Mouse (Mus musculus) 3134 (cell line): ENCODE data around the gene Sspo.

Experiments used
- DNase-seq: peaks from one replicate; pipeline ENCODE4 v3.0.0-alpha.2; 2011; ENCODE audit warnings: low spot score; ENCODE audit not compliant: insufficient read length; ENCODE audit errors: extremely low read depth

The Sspo gene

DNA sequence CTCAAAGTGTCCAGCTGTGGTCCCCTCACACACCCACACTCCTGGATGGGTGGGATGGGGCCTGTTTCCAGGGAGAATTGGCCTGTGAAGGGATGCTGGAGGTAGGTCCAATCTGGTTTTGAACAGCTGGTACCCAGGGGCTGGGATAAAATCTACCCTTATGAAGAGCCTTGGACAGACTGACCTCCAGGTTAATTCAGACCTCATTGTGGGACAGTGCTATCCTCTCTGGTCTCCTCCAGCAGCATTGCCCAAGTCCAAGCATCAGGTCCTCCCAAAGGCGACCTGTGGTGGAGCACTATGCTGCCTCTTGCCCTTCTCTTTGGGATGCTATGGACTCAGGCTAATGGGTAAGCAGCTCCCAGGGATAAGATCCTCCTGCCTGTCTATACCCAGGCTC lies at the start of gene Sspo:
Gene Sspo (plus strand): TSS at position 301 of the 400 bp plus-strand sequence.
- DNase-seq, result no peak

DNA sequence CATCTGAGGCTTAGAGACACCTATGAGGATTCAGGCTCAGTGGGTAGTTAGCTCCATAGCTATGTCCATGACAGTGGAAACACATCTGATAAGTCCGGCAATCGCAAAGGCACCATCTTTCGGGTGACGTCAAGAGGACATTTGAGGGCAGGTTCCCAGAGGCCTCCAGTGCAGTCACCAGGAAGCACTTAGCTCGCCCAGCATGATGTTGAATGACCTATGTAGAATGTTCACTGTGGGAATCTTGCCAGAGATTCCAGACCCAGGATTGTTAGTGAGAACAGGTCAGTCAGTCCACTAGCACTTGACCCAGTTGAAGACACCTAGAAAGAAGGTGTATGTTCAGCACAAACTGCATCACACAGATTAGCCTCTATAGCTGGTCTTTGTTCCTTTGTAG lies 48.1 kb upstream of the Sspo start:
- no peak for DNase-seq

GRCm38 (mm10) chr6:48404071-48404470 lies 44.0 kb upstream of the Sspo start:
- DNase-seq, result no peak

DNA sequence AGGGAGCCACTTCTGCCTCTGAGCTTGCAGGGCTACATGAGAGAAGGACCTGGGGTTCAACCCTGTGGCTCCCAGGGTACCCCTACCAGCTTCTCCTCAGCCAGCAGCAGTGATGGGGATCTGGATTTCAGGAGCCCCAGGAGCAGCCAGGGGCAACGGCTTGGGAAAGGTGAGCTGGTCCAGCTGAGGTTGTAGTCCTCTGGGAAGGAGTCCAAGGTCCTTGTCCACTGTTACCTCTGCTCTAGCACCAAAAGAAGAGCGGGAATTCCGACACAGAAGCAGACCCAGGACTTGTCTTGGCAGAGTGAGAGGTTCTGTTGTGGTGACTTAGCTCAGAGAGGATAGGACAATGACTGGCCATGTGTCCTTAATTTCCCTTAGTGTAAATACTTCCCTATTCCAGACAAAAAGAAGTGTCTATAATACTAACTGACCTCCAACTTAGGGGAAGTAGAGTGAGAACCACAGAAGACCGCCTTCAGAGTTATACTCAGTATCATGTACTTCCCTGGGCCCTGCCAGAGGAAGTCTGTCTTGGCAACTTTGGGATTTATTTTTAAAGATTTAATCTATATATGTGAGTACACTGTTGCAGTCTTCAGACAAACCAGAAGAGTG lies 38.2 kb upstream of the Sspo start:
- DNase-seq, result no peak

DNA sequence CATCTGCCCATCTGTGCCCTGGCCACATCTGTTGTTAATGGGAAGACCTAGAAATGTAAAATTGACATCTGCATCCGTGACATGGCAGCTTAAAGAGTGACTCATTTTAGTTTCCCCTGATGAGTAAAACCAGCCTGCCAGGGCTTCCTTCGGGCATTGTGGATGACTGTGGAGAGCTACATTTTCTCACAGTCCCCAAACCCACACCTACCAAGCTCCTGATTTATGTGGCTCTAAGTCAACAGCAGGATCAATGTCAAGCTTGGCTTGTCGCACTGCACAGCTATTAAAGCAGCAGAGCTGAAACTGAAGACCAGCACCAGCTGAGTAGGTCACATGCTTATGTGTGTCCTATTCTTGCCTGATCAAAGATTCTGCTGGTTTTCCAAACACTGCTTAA lies 37.5 kb upstream of the Sspo start:
- peak; percentile 11 for DNase-seq

- DNase-seq, result no peak
These were observed 36.6 kb upstream of the Sspo start for GRCm38 (mm10) chr6:48411193-48412092.

DNA sequence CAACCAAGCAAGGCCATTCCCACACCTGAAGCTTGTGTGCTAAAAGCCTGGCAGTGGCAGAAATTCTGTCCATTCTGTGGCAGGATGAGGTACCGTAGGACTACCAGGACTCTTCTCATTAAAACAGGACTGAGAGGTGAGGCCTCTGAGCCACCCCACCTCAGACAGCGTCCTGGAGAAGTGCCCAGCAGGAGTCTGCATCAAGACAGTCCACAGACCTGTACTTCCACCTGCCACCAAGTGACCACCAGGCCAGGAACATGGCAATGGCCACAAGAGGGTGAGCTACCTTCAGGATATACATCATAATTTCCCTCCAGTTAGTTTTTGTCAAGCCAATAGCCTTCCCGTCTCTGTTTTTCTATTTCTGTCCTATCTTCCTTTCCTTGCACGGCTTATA lies 35.9 kb upstream of the Sspo start:
- no peak for DNase-seq

DNA sequence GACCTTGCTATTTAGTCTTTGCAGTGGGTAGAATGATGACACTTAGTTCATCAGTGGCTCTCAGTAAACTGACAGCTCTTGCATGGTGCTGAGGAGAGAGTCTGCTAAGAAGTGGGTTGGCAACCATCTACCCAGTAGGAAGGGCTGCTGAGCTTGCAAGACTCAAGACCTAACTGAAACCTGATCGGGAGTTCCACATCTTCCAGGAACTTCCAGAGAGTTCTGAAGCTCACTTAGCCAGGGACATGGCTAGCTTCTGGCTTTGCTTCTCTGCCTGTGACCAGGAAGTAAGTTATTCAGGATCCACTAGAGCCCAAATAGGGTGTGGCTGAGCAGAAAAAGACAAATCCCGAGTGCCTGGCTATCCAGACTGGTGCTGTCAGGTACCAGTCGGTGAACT lies 35.4 kb upstream of the Sspo start:
- DNase-seq, result no peak

DNA sequence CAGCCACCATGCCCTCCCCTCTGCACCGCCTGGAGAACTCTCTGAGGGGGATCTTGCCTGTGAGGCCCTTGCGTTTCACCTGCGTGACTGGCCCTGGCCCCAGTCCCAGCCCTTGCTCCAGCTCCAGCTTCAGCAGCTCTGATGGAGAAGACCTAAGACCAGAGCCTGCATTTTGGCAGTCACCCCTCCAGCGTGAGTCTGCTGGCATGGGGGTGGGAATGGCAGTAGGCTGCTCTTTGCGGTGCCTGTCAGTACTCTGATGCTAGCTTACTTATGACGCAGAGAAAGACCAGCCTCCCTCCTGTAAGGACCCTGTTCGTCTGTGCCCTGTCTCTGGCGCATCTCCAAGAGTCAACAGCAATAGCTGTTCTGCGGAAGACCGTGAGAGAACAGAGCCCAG lies 34.9 kb upstream of the Sspo start:
- no peak for DNase-seq

DNA sequence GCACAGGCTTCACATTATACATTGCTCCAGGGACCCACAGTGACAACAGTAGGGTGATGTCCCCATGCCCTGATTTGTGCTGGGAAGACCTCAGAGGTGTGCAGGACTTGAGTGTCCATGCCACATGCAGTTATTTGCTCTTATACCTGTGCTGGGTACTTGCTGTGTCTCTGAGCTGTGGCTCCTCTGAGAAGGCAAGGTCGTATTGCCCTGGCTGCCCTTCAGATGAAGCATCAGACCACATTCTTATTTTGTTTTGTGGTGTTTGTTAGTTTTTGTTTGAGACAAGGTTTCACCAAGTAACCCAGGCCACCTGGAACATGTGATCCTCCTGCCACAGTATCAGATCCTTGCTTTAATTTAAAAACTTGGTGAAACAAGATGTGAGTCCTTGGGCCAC lies 33.1 kb upstream of the Sspo start:
- no peak for DNase-seq

DNA sequence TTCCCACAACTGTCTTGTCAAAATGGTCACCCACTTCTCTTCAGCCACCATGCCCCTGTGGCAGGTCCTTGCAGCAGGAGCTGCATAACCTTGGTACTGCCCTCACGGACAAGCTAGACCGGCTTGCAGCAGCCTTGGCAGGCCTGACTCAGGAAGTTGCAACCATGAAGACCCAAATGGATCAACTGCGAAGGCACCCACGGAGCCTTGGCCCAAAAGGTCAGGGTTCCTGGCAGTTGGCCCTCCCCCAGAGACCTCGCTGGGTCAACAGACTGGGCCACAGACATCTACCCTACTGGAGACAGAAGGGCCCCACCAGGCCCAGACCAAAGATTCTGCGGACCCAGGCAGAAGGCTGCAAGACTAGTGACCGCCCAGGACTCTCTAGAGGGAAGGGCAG lies 32.4 kb upstream of the Sspo start:
- no peak for DNase-seq

DNA sequence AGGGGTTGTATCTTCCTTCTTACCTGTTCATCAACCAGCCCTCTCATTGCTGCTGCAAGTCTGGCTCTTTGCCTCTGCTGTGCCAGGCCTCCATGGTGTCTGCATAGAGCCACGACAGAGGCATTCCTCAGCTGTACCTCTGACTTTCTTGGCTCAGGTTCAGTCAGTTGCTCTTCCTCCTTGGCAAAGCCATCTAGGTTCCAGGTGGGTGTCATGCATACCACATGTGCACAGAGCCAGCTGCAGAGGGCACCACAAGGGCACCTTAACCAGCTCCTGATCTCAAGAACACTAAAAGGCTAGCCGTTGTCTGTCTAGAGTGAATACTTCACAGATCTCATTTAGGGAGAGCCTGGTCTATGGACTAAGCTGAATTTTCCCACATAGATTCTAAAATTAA lies 31.5 kb upstream of the Sspo start:
- DNase-seq, result no peak

GRCm38 (mm10) chr6:48420647-48421046 lies 27.4 kb upstream of the Sspo start:
- no peak for DNase-seq

- DNase-seq, result no peak
These were observed 24.7 kb upstream of the Sspo start for GRCm38 (mm10) chr6:48423336-48423735.

GRCm38 (mm10) chr6:48424074-48424473 lies 24.0 kb upstream of the Sspo start:
- DNase-seq, result no peak

- DNase-seq, result no peak
These were observed 21.1 kb upstream of the Sspo start for GRCm38 (mm10) chr6:48426956-48427355.

- no peak for DNase-seq
These were observed 19.1 kb upstream of the Sspo start for GRCm38 (mm10) chr6:48428769-48429557.

DNA sequence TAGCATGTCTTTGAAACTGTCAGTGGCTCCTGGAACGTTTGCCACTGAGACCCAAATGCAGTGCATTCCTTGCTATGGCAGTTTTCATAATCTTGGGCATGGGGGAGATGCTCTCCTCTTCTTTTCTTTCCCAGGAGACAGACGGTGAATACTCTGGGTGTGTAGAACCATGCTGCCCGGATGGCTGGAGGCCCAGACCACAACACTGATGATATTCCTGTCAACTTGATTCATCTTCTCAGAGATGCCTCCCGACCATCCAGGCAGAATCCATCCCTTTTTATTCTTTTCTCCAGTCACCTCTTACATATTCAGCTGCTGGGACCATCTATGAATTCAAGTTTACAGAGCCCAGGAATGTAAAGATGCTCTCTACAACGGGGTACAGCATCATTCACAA lies 17.3 kb upstream of the Sspo start:
- no peak for DNase-seq

GRCm38 (mm10) chr6:48432893-48433816 lies 14.9 kb upstream of the Sspo start:
- no peak for DNase-seq

- DNase-seq, result no peak
These were observed 13.4 kb upstream of the Sspo start for GRCm38 (mm10) chr6:48434651-48435050.
